Mouse (Mus musculus) cerebellum, adult (tissue): Measurements from ENCODE around the gene Ugt1a2.
"Not testable (repeated sequence)": the region's sequence is repeated elsewhere in the genome, so short reads cannot be mapped to it uniquely, and the experiment has no call there.

ENCODE experiments used
- ATAC-seq: cut with Nextera tagmentation; 2 replicates; pipeline ENCODE4 v1.9.2; 2017; ENCODE audit warnings: mild to moderate bottlenecking, moderate library complexity, mixed read lengths; ENCODE audit not compliant: insufficient number of reproducible peaks, low FRiP score, low TSS enrichment

The Ugt1a2 gene

GRCm38 (mm10) chr1:88217144-88217543, 16.7 kb downstream of the Ugt1a2 start:
- ATAC-seq, result no peak

- ATAC-seq, result no peak
Measured at GRCm38 (mm10) chr1:88217576-88217975, 17.2 kb downstream of the Ugt1a2 start.

GRCm38 (mm10) chr1:88218051-88218450, 17.6 kb downstream of the Ugt1a2 start:
- ATAC-seq, result no peak

- no peak for ATAC-seq
Measured at GRCm38 (mm10) chr1:88218591-88218990, 18.2 kb downstream of the Ugt1a2 start.

- no peak for ATAC-seq
Measured at GRCm38 (mm10) chr1:88219054-88219453, 18.7 kb downstream of the Ugt1a2 start.

GRCm38 (mm10) chr1:88220336-88220735, 19.9 kb downstream of the Ugt1a2 start:
- ATAC-seq, result no peak

- no peak for ATAC-seq
Measured at GRCm38 (mm10) chr1:88222216-88222615, 21.8 kb downstream of the Ugt1a2 start.

- not testable (repeated sequence) for ATAC-seq
Measured at GRCm38 (mm10) chr1:88223011-88223515, 22.7 kb downstream of the Ugt1a2 start.

GRCm38 (mm10) chr1:88223591-88223990, 23.2 kb downstream of the Ugt1a2 start:
- ATAC-seq, result no peak

- ATAC-seq, result no peak
Measured at GRCm38 (mm10) chr1:88224029-88224776, 23.8 kb downstream of the Ugt1a2 start.

- ATAC-seq, result not testable (repeated sequence)
Measured at GRCm38 (mm10) chr1:88225301-88225700, 24.9 kb downstream of the Ugt1a2 start.

GRCm38 (mm10) chr1:88225741-88226140, 25.3 kb downstream of the Ugt1a2 start:
- no peak for ATAC-seq

GRCm38 (mm10) chr1:88226670-88227379, 26.4 kb downstream of the Ugt1a2 start, which contains the start of gene Mroh2a:
Mroh2a (plus strand) TSS chr1:88226986.
- no peak for ATAC-seq

- no peak for ATAC-seq
Measured at GRCm38 (mm10) chr1:88227482-88227881, 27.1 kb downstream of the Ugt1a2 start.

GRCm38 (mm10) chr1:88228121-88228520, 27.7 kb downstream of the Ugt1a2 start:
- no peak for ATAC-seq

GRCm38 (mm10) chr1:88229566-88229965, 29.2 kb downstream of the Ugt1a2 start:
- no peak for ATAC-seq

GRCm38 (mm10) chr1:88229986-88230385, 29.6 kb downstream of the Ugt1a2 start:
- ATAC-seq, result no peak

- ATAC-seq, result no peak
Measured at GRCm38 (mm10) chr1:88230421-88230820, 30.0 kb downstream of the Ugt1a2 start.

GRCm38 (mm10) chr1:88230981-88231802, 30.8 kb downstream of the Ugt1a2 start:
- ATAC-seq, result no peak

GRCm38 (mm10) chr1:88231803-88232499, 31.6 kb downstream of the Ugt1a2 start:
- no peak for ATAC-seq
